Mouse (Mus musculus) forebrain, embryonic 16.5 days (tissue): ENCODE data around the gene Dhrs13. TPM values are rescaled to one million over a fixed set of nuclear protein-coding genes. Genes with fewer than 3 reads are reported as not detected.
"Not testable (repeated sequence)": the region's sequence is repeated elsewhere in the genome, so short reads cannot be mapped to it uniquely, and the experiment has no call there.

Experiments used
- ATAC-seq: fragments of 200-750 bp; cut with Nextera tagmentation; 2 replicates; pipeline ENCODE4 v1.8.0; 2017; ENCODE audit warnings: mild to moderate bottlenecking, moderate library complexity
- H3K27ac ChIP-seq: fragments of 300-500 bp; sonication (generic); 2 replicates; pipeline ENCODE4 v1.5.1; 2014; ENCODE audit warnings: low read length, control low read depth
- H3K27me3 ChIP-seq: fragments of 300-500 bp; sonication (generic); replicated peaks from 2 replicates; pipeline ENCODE4 v1.6.1; 2014; ENCODE audit warnings: low read length; ENCODE audit not compliant: control insufficient read depth, insufficient read depth
- H3K36me3 ChIP-seq: fragments of 300-500 bp; sonication (generic); 2 replicates; pipeline ENCODE4 v1.6.1; 2014; ENCODE audit not compliant: control insufficient read depth, insufficient read depth
- H3K4me1 ChIP-seq: fragments of 300-500 bp; sonication (generic); replicated peaks from 2 replicates; pipeline ENCODE4 v1.6.1; 2014; ENCODE audit warnings: low read length; ENCODE audit not compliant: control insufficient read depth, insufficient read depth
- H3K4me2 ChIP-seq: fragments of 300-500 bp; sonication (generic); 2 replicates; pipeline ENCODE4 v1.6.1; 2014; ENCODE audit warnings: mild to moderate bottlenecking, low read length, control low read depth
- H3K4me3 ChIP-seq: fragments of 300-500 bp; sonication (generic); replicated peaks from 2 replicates; pipeline ENCODE4 v1.5.1; 2014; ENCODE audit warnings: mild to moderate bottlenecking, low read length, control low read depth
- H3K9ac ChIP-seq: fragments of 300-500 bp; sonication (generic); replicated peaks from 2 replicates; pipeline ENCODE4 v1.6.1; 2014; ENCODE audit warnings: low read depth, low read length, control low read depth
- H3K9me3 ChIP-seq: fragments of 300-500 bp; sonication (generic); 2 replicates; pipeline ENCODE4 v1.6.1; 2016; ENCODE audit warnings: low read length; ENCODE audit not compliant: control insufficient read depth
- WGBS: fragments of 180-500 bp; shearing (Covaris S2); extraction: QIAGEN DNeasy Blood & Tissue Kit; methylation state at CpG from one replicate; pipeline ENCODE4 v1.1.7; 2014; 5-methylcytosine and 5-hydroxymethylcytosine counted together
- polyA plus RNA-seq: library from polyadenylated mRNA; unstranded; fragments of >200 nt; fragmentation: Nextera tagmentation; extraction: Ambion mirVana; gene quantifications from 2 replicates; pipeline ENCODE4 v1.2.1, GENCODE M21; 2015

The Dhrs13 gene
- polyA plus RNA-seq, 1 experiment from 2014 or later, result 33.8 TPM

DNA sequence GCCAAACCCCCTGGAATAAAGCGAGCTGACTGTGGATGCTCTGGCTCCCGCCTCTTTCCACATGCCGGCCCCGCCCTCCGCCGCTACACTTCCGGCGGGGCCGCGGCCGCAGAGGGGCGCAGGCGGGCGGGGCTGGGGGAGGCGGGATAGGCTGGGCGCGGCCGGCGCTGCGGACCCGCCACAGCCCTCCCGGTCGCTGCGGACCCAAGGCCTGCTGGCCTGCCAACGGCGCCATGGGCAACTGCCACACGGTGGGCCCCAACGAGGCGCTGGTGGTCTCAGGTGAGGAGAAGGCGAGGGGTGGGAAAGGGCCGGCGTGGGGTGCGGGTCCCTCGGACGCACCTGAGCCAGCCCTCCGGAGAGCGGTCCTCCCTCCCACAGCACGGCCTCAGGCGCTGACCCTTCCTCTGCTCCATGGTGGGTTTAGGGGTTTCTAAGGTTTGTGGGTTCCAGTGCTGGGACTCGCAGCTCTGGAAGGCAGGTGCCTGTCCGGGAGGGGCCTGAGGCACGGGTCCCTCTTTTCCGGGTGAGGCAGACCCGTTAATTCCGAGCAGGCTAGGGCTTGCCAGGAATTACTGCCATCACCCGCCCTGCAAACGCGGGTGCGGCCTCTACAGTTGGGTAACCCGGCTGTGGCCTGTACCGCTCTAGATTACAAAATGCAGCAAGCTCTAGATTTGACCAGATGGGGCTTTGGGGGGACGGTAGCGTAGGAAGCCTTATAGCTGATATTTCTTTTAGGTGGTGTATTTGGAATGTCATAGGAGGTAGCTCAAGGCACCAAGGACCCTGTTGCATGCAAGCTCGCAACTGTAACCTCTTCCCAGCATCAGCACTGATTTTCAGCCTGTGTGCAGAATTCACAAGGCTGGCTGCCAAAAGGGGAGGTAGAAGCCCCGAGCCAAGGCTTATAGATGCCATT, 6.0 kb downstream of the Dhrs13 start, which contains the start of gene Flot2:
TSS of gene Flot2 (plus strand) at position 101 of the 922 bp plus-strand sequence.
- Histone ChIP-seq H3K4me1 (peaks cover 25% of the 10 kb centered on the region), H3K27ac (peak within 1 kb of the TSS; percentile 76), H3K9ac (peak within 1 kb of the TSS; percentile 87), H3K36me3 (peaks cover 2% of the 10 kb centered on the region; the same call in 1 of the 2 replicates), H3K4me3 (peak within 1 kb of the TSS; percentile 86), H3K9me3 (no peaks in the 10 kb centered on the region), H3K27me3 (no peaks in the 10 kb centered on the region), H3K4me2 (peak within 1 kb of the TSS; percentile 82)
- under 1% methylated on average over 53 of the region's 55 CpGs for WGBS
- peak; percentile 92 for ATAC-seq

DNA sequence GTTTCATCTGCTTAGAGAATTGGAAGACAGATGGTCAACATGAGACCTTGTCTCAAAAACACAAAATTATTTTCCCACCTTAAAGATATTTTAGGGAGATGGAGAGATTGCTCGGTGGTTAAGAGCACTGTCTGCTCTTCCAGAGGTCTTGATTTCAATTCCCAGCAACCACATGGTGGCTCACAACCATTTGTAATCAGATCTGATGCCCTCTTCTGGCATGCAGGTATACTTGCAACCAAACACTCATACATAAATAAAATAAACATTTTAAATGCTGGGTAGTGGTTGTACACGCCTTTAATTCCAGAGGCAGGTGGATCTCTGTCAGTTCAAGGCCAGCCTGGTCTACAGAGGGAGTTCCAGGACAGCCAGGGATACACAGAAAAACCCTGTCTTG, 8.8 kb downstream of the Dhrs13 start:
- no peak for ATAC-seq
- Histone ChIP-seq H3K9me3 (no peaks in the 10 kb centered on the region), H3K4me3 (no peak overlapping the region), H3K27ac (no peak overlapping the region), H3K4me2 (no peak overlapping the region), H3K36me3 (0 out of 2 replicates have a peak, but pooled peaks cover under 1% of the 10 kb centered on the region), H3K4me1 (peaks cover 18% of the 10 kb centered on the region), H3K9ac (no peak overlapping the region), H3K27me3 (no peaks in the 10 kb centered on the region)
- WGBS, result 63% methylated on average over 2 of the region's 2 CpGs

DNA sequence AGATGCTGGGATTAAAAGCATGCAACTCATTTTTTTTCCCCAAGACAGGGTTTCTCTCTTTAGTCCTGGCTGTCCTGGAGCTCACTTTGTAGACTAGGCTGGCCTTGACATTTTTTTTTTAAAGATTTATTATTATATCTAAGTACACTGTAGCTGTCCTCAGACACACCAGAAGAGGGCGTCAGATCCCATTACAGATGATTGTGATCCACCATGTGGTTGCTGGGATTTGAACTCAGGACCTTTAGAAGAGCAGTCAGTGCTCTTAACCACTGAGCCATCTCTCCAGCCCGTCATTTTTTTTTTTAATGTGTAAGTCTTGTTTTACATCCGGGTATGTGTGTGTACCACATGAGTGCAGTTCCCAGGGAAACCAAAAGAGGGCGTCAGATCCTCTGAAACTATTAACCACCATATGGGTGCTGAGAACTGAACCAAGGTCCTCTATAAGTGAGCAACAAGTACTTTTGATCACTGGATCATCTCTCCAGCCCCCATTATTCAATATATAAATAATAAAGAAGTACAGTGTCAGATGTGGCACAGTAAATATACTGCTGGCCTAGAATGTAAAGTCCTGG, 10.3 kb downstream of the Dhrs13 start:
- H3K4me3 ChIP-seq, H3K9ac ChIP-seq, ATAC-seq, H3K27me3 ChIP-seq, H3K36me3 ChIP-seq, H3K27ac ChIP-seq, H3K4me2 ChIP-seq, H3K9me3 ChIP-seq: not testable (repeated sequence)
- peaks cover 15% of the 10 kb centered on the region for H3K4me1 ChIP-seq
- 96% methylated on average over 4 of the region's 4 CpGs for WGBS

- Histone ChIP-seq H3K9me3 (no peaks in the 10 kb centered on the region), H3K36me3 (0 out of 2 replicates have a peak, but pooled peaks cover 2% of the 10 kb centered on the region), H3K27ac (no peak overlapping the region), H3K9ac (no peak overlapping the region), H3K27me3 (no peaks in the 10 kb centered on the region), H3K4me1 (no peaks in the 10 kb centered on the region), H3K4me2 (no peak overlapping the region), H3K4me3 (no peak overlapping the region)
- 62% methylated on average over 5 of the region's 5 CpGs for WGBS
- no peak for ATAC-seq
These were observed 12.7 kb downstream of the Dhrs13 start for GRCm38 (mm10) chr11:78044758-78045251.

DNA sequence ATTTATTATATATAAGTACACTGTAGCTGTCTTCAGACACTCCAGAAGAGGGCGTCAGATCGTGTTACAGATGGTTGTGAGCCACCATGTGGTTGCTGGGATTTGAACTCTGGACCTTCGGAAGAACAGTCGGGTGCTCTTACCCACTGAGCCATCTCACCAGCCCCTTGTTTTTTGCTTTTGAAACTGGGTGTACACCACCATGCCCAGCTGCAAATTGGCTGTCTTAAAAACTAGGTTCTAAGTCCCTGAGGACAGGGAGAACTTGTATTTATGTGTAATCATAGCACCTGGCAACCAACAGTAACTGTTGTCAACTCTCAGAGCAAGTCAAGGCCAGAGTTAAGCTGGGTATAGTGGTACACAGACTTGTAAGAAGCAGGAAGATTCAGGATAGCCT, 16.6 kb downstream of the Dhrs13 start:
- H3K4me3 ChIP-seq, ATAC-seq, H3K27me3 ChIP-seq, H3K27ac ChIP-seq, H3K9me3 ChIP-seq, H3K4me2 ChIP-seq, H3K4me1 ChIP-seq, H3K9ac ChIP-seq, H3K36me3 ChIP-seq: not testable (repeated sequence)
- 100% methylated on average over 2 of the region's 4 CpGs for WGBS

- 97% methylated on average over 8 of the region's 8 CpGs for WGBS
- Histone ChIP-seq H3K4me3 (no peak overlapping the region), H3K27me3 (no peaks in the 10 kb centered on the region), H3K4me2 (no peak overlapping the region), H3K36me3 (peaks cover 19% of the 10 kb centered on the region), H3K9ac (no peak overlapping the region), H3K4me1 (no peaks in the 10 kb centered on the region), H3K9me3 (no peaks in the 10 kb centered on the region), H3K27ac (no peak overlapping the region)
- no peak for ATAC-seq
These were observed 21.0 kb downstream of the Dhrs13 start for GRCm38 (mm10) chr11:78053078-78053477.

- peaks cover 29% of the 10 kb centered on the region for H3K36me3 ChIP-seq
- H3K9ac ChIP-seq, result no peak overlapping the region; the same call in 1 of the 2 replicates
These were observed 24.9 kb downstream of the Dhrs13 start for GRCm38 (mm10) chr11:78056946-78057345.

GRCm38 (mm10) chr11:78059833-78060757, 28.0 kb downstream of the Dhrs13 start:
- Histone ChIP-seq H3K4me3 (no peak overlapping the region), H3K27ac (no peak overlapping the region), H3K4me1 (no peaks in the 10 kb centered on the region), H3K9me3 (no peaks in the 10 kb centered on the region), H3K27me3 (no peaks in the 10 kb centered on the region), H3K4me2 (no peak overlapping the region), H3K9ac (no peak overlapping the region), H3K36me3 (peaks cover 24% of the 10 kb centered on the region)
- ATAC-seq, result peak; percentile 80
- WGBS, result 54% methylated on average over 9 of the region's 9 CpGs

More at GRCm38 (mm10) chr11:78056946-78057345, 24.9 kb downstream of the Dhrs13 start:
- 91% methylated on average over 8 of the region's 8 CpGs for WGBS
- no peak overlapping the region for H3K4me3 ChIP-seq
- H3K4me2 ChIP-seq, result no peak overlapping the region
- no peaks in the 10 kb centered on the region for H3K9me3 ChIP-seq
- no peaks in the 10 kb centered on the region for H3K27me3 ChIP-seq
- no peaks in the 10 kb centered on the region for H3K4me1 ChIP-seq
- no peak for ATAC-seq
- no peak overlapping the region for H3K27ac ChIP-seq
